Mouse (Mus musculus): Measurements from ENCODE around the gene Tmed1. TPM values are rescaled to one million over a fixed set of nuclear protein-coding genes. Genes with fewer than 3 reads are reported as not detected.

Gene Tmed1
- 1 to 10 TPM; 2.8 to 4.7 TPM for polyA plus RNA-seq (2017; shearing (Covaris generic))

DNA sequence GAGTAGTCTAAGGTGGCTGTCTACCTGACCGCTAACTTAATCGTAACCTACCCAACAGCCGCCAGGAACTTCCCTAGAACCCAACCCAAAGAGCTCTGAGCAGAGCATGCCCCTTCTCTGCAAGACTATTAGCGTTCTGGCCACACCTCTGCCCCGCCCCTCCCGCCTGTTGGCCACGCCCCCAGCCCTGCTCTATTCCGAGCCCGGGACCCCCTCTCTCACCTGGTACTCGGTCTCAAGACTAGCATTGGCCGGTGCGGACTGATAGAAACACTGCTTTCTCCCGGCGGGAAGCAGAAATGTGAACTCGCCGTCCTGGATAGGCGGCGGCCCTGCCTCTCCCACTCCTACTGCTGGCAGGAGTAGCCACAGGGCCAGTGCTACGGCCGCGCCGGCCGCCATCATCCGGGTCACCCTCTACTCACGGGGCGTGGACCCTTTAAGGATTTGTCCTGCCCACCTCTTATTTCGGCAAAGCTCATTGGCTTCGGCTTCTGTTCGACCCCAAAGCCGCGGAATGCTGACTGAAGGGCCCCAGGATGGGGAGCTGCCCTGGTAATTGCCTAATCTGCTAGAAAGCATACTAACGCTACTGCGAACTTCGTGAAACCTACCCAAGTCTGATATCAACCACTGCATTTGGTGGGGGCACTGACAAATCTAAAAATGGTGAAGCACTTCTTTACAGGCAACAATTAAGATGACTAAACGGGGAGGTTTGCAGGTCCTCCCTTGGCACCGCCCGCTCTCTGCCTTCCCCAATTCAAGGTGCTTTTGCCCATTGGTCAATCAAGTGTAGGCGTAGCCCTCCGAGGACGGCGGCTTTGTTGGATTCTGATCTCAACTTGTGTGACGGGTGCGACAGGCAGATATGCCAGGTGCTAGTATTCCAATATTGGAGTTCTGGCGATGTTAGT lies at the start of gene Tmed1:
Gene Tmed1 (minus strand): TSS at position 481 of the 917 bp plus-strand sequence.

DNA sequence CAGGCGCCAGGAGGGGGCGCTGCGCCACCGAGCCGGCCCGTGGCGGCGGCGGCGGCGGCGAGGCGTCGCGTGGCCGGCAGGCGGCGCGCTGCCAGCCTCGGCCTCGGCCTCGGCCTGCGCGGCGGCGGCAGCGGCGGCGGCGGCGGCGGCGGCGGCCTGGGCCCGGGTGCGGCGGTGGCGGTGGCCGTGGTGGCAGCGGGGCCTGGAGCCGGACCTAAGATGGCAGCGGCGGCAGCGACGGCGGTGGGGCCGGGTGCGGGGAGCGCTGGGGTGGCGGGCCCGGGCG lies 36.7 kb upstream of the Tmed1 start, which contains the start of gene Carm1:
Gene Carm1 (plus strand): TSS at position 106 of the 286 bp plus-strand sequence.

DNA sequence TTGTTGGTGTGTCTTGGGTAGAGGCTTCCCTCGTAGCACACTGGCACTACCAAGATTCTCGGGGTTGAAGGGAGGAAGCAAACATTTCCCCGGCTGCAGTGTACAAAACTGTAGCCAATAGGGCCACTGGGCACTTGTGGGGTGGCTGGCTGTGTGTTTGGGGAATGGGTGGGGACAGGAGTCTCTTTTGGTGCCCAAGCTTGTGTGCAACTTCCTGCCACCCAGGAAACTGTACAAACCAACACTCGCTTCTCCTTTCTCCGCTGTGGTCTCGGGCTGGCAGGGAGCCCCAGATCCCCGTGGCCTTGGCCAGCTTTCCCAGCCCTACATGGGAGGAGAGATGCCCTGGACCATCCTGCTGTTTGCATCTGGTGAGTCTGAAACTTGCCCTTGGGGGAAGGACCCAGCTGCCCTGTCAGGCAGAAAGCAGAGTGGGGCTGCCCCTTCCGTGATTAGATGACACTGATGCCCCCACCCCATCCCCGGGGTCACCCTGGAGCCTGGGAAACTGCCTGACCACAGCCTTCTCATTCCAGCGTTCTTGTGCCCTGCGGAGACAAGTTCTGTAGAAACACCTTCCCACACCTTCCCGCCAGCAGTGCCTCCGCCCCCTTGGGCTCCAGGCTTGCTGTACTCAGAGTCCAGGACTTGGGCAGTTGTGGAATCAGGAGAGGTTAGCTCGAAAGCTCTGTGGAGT lies 16.0 kb upstream of the Tmed1 start, which contains the start of gene AB124611:
Gene AB124611 (plus strand): TSS at position 240 of the 697 bp plus-strand sequence.

Other genes with a start within 250 kb of the Tmed1 start
- 10 to 100 TPM; 52.8 to 60.8 TPM for gene Atg4d, start 245.0 kb downstream of the Tmed1 start, polyA plus RNA-seq (2017; shearing (Covaris generic))
- gene Kri1, start 222.3 kb downstream of the Tmed1 start, polyA plus RNA-seq (2017; shearing (Covaris generic)): 10 to 100 TPM; 19.0 to 38.8 TPM
- gene Cdkn2d, start 218.8 kb downstream of the Tmed1 start, polyA plus RNA-seq (2017; shearing (Covaris generic)): 100 to 1,000 TPM; 105 to 242 TPM
- gene Ap1m2, start 197.9 kb downstream of the Tmed1 start, polyA plus RNA-seq (2017; shearing (Covaris generic)): 1 to 10 TPM; 1.9 to 2.8 TPM
- 100 to 1,000 TPM; 328 to 350 TPM for gene Slc44a2, start 189.6 kb downstream of the Tmed1 start, polyA plus RNA-seq (2017; shearing (Covaris generic))
- gene Ilf3, start 142.4 kb downstream of the Tmed1 start, polyA plus RNA-seq (2017; shearing (Covaris generic)): 10 to 100 TPM; 41.5 to 42.0 TPM
- 10 to 100 TPM; 26.3 to 54.9 TPM for gene Qtrt1, start 98.4 kb downstream of the Tmed1 start, polyA plus RNA-seq (2017; shearing (Covaris generic))
- gene Dnm2, start 85.3 kb downstream of the Tmed1 start, polyA plus RNA-seq (2017; shearing (Covaris generic)): 100 to 1,000 TPM; 192 to 223 TPM
- 10 to 100 TPM; 24.6 to 59.7 TPM for gene AB124611, start 15.9 kb upstream of the Tmed1 start, polyA plus RNA-seq (2017; shearing (Covaris generic))
- gene Carm1, start 36.6 kb upstream of the Tmed1 start, polyA plus RNA-seq (2017; shearing (Covaris generic)): 10 to 100 TPM; 56.7 to 91.6 TPM
- 10 to 100 TPM; 31.7 to 39.3 TPM for gene Timm29, start 82.5 kb upstream of the Tmed1 start, polyA plus RNA-seq (2017; shearing (Covaris generic))
- 10 to 100 TPM; 21.2 to 28.7 TPM for gene Yipf2, start 82.6 kb upstream of the Tmed1 start, polyA plus RNA-seq (2017; shearing (Covaris generic))
- 10 to 100 TPM; 48.2 to 66.5 TPM for gene Smarca4, start 105.9 kb upstream of the Tmed1 start, polyA plus RNA-seq (2017; shearing (Covaris generic))
- 10 to 100 TPM in 1 of 2 experiments, 1 to 10 TPM in 1; 1.1 to 15.6 TPM for gene Ldlr, start 213.2 kb upstream of the Tmed1 start, polyA plus RNA-seq (2017; shearing (Covaris generic))